Mouse (Mus musculus) limb, embryonic 10.5 days (tissue): ENCODE data around the gene Hip1r. TPM values are rescaled to one million over a fixed set of nuclear protein-coding genes. Genes with fewer than 3 reads are reported as not detected.

ENCODE experiments used
- DNase-seq: peaks from one replicate; pipeline ENCODE4 v3.0.0-alpha.2; 2017; ENCODE audit warnings: low spot score
- H3K27ac ChIP-seq: fragments of 300-500 bp; sonication (generic); 2 replicates; pipeline ENCODE4 v1.5.1; 2016; ENCODE audit warnings: mild to moderate bottlenecking
- H3K27me3 ChIP-seq: fragments of 300-500 bp; sonication (generic); 2 replicates; pipeline ENCODE4 v1.6.1; 2016; ENCODE audit warnings: low read depth, mild to moderate bottlenecking; ENCODE audit not compliant: poor library complexity, severe bottlenecking
- H3K36me3 ChIP-seq: fragments of 300-500 bp; sonication (generic); 2 replicates; pipeline ENCODE4 v1.6.1; 2016; ENCODE audit warnings: mild to moderate bottlenecking, moderate library complexity
- H3K4me1 ChIP-seq: fragments of 300-500 bp; sonication (generic); 2 replicates; pipeline ENCODE4 v1.6.1; 2016
- H3K4me3 ChIP-seq: fragments of 300-500 bp; sonication (generic); 2 replicates; pipeline ENCODE4 v1.5.1; 2016; ENCODE audit warnings: mild to moderate bottlenecking, moderate library complexity
- H3K9me3 ChIP-seq: fragments of 300-500 bp; sonication (generic); replicated peaks from 2 replicates; pipeline ENCODE4 v1.6.1; 2016; ENCODE audit warnings: mild to moderate bottlenecking
- WGBS: fragments of 180-500 bp; shearing (Covaris S2); methylation state at CpG from one replicate; pipeline ENCODE4 v1.1.7; 2016; 5-methylcytosine and 5-hydroxymethylcytosine counted together
- polyA plus RNA-seq: library from polyadenylated mRNA; unstranded; fragments of >200 nt; fragmentation: Nextera tagmentation; extraction: Ambion mirVana; gene quantifications from 2 replicates; pipeline ENCODE4 v1.2.1, GENCODE M21; 2016

Gene Hip1r
- polyA plus RNA-seq, 1 experiment from 2014 or later: 7.1 TPM

GRCm38 (mm10) chr5:124015727-124016126 is 42.3 kb downstream of the Hip1r start:
- Histone ChIP-seq H3K4me1 (peaks cover 50% of the 10 kb centered on the region), H3K4me3 (no peak overlapping the region), H3K9me3 (no peaks in the 10 kb centered on the region), H3K27ac (no peak overlapping the region), H3K36me3 (peaks cover 26% of the 10 kb centered on the region), H3K27me3 (no peaks in the 10 kb centered on the region)
- WGBS: 77% methylated on average over 2 of the region's 2 CpGs
- no peak for DNase-seq

DNA sequence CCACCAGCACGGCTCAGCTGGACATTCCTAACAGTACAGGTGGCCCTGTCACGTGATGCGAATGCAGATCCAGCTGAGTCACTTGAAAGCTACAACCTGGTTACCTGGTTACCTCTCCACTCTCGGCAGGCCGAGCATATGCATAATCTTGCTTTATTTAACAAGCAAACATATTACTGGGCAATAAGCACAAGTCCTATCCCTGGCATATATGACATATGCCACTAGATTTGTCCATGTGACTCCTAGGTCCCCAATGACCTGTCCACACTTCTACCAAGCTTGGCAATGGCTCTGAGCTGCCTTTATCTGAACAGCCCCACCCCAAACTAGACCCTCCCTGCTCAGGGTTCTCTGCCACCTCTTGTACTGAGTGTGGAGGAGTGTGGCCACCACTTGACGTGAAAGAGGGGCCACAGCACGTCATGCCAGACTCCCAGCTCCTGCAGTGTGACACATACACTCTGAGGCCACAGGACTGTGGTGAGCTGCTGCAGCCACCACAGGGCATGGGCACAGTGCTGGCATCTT is 42.9 kb downstream of the Hip1r start:
- 90% methylated on average over 7 of the region's 7 CpGs for WGBS
- H3K27ac ChIP-seq: no peak overlapping the region

GRCm38 (mm10) chr5:124017941-124018340 is 44.5 kb downstream of the Hip1r start:
- Histone ChIP-seq H3K9me3 (no peaks in the 10 kb centered on the region), H3K27ac (no peak overlapping the region), H3K27me3 (no peaks in the 10 kb centered on the region), H3K36me3 (peaks cover 37% of the 10 kb centered on the region), H3K4me3 (no peak overlapping the region), H3K4me1 (peaks cover 28% of the 10 kb centered on the region)
- 84% methylated on average over 9 of the region's 9 CpGs for WGBS
- DNase-seq: no peak

More for the DNA sequence above, 42.9 kb downstream of the Hip1r start:
- Histone ChIP-seq H3K4me3 (no peak overlapping the region), H3K27me3 (no peaks in the 10 kb centered on the region), H3K36me3 (peaks cover 28% of the 10 kb centered on the region), H3K4me1 (peaks cover 44% of the 10 kb centered on the region), H3K9me3 (no peaks in the 10 kb centered on the region)
- no peak for DNase-seq

GRCm38 (mm10) chr5:124018651-124019050 is 45.2 kb downstream of the Hip1r start:
- DNase-seq: no peak
- H3K27ac ChIP-seq: no peak overlapping the region
- WGBS: 81% methylated on average over 9 of the region's 9 CpGs
- peaks cover 23% of the 10 kb centered on the region for H3K4me1 ChIP-seq
- H3K27me3 ChIP-seq: no peaks in the 10 kb centered on the region
- H3K4me3 ChIP-seq: no peak overlapping the region
- H3K36me3 ChIP-seq: peaks cover 37% of the 10 kb centered on the region
- H3K9me3 ChIP-seq: no peaks in the 10 kb centered on the region

DNA sequence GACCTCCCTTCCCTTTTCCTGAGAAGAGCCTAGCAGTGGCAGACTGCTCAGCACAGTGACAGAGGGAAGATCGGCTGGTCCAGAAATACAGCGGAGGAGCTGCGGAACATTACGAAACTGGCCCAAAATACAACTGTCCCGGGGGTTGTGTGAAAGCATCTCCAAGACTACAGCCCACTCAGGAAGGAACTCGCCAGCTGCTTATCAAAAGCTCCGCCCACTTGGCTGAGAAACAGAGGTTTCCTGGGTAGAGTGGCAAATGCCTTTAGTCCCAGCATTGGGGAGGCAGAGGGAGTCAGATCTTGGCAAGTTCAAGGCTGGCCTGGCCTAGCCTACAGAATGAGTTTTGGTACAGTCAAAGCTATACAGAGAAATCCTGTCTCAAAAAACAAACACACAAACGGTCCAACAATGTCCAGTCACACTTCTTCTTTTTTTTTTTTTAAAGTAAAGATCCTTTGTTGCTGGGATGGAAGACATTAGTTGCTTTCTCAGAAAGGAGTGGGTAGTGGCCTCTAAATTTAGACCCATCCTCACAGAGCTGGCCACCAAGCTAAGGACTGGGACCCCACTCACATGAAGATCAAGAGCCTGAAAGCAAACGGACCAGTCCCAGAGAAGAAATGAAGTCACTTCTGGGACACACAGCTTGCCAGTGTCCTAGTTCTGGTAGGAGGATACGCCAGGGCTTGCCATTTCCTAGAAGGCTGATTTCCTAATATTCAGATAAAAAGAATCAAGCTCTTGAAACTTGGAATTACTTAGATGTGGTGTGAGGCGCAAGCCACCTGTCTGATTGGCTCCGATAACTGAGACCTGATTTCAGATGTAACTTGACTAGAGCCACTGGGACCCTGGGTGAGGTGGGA is 46.2 kb downstream of the Hip1r start:
- Histone ChIP-seq H3K27me3 (no peaks in the 10 kb centered on the region), H3K4me1 (peaks cover 22% of the 10 kb centered on the region), H3K36me3 (peaks cover 37% of the 10 kb centered on the region), H3K9me3 (no peaks in the 10 kb centered on the region), H3K27ac (no peak overlapping the region), H3K4me3 (no peak overlapping the region)
- WGBS: 83% methylated on average over 12 of the region's 12 CpGs
- no peak for DNase-seq

DNA sequence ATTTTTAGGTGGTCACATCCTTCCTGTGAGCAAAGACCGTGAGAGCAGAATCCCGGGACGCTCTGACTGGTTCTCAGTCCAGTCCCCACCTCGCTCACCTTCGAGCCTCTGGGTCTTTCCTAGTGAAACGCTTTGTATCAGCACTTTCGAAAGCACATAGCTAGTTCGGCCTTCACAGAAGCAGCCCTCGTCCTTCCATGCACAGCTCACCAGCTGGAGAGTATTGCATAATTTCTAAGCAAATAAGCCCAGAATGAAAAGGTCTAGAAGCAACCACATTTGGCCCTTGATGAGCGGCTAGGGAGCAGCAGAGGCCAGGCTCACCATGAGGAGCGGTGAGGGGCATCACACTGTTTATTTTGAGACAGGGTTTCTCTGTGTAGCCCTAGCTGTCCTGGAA is 47.7 kb downstream of the Hip1r start:
- Histone ChIP-seq H3K27ac (no peak overlapping the region), H3K4me3 (no peak overlapping the region), H3K4me1 (peaks cover 28% of the 10 kb centered on the region), H3K36me3 (peaks cover 48% of the 10 kb centered on the region), H3K27me3 (no peaks in the 10 kb centered on the region), H3K9me3 (no peaks in the 10 kb centered on the region)
- 94% methylated on average over 11 of the region's 11 CpGs for WGBS
- DNase-seq: no peak

DNA sequence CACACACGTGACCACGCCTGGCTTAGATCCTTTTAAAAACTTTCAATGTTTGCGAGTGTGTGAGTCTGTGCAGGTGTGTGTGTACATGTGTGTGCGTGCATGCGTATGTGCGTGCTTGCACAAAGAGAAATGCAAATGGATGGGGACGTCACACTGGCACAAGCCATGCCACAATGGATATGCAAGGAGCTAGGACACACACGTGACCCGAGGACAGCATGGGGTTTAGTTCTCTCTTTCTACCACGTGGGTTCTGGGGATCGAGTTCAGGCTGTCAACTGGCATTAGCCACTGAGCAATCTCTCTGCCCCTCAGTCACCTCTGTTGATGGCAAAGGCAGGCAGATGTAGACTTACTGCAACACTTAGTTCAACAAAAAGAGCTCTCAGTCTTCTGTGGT is 48.3 kb downstream of the Hip1r start:
- no peak for DNase-seq
- H3K27ac ChIP-seq: no peak overlapping the region
- no peaks in the 10 kb centered on the region for H3K27me3 ChIP-seq
- peaks cover 28% of the 10 kb centered on the region for H3K4me1 ChIP-seq
- peaks cover 49% of the 10 kb centered on the region for H3K36me3 ChIP-seq
- H3K4me3 ChIP-seq: no peak overlapping the region
- WGBS: 90% methylated on average over 11 of the region's 11 CpGs
- H3K9me3 ChIP-seq: no peaks in the 10 kb centered on the region

- 80% methylated on average over 7 of the region's 7 CpGs for WGBS
- Histone ChIP-seq H3K9me3 (no peaks in the 10 kb centered on the region), H3K36me3 (peaks cover 53% of the 10 kb centered on the region), H3K4me1 (peaks cover 26% of the 10 kb centered on the region), H3K27me3 (no peaks in the 10 kb centered on the region), H3K27ac (no peak overlapping the region), H3K4me3 (no peak overlapping the region)
- no peak for DNase-seq
Observed at GRCm38 (mm10) chr5:124022365-124022764, 48.9 kb downstream of the Hip1r start.

DNA sequence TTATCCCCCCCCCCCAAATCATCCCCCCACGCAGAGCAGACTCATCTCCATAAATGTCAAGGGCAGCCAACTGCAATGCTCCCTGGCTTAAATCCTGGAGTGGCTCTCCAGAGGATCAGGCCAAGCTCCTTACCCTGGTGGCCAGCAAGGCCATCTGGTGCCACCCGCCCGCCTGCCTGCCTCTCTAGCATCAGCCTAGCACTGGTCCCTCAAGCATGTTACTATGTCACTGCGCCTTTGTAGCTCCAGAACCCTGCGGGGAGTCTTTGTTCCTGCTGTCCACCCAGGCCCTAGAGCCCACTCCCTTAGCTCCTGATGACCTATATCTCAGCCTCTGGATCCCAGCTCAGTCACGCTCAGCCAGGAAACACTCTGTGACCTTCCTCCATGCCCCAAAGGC is 51.2 kb downstream of the Hip1r start:
- H3K9me3 ChIP-seq: no peaks in the 10 kb centered on the region
- no peak for DNase-seq
- peaks cover 61% of the 10 kb centered on the region for H3K36me3 ChIP-seq
- H3K27me3 ChIP-seq: no peaks in the 10 kb centered on the region
- no peak overlapping the region for H3K4me3 ChIP-seq
- H3K27ac ChIP-seq: no peak overlapping the region
- peaks cover 29% of the 10 kb centered on the region for H3K4me1 ChIP-seq
- WGBS: 83% methylated on average over 6 of the region's 6 CpGs

DNA sequence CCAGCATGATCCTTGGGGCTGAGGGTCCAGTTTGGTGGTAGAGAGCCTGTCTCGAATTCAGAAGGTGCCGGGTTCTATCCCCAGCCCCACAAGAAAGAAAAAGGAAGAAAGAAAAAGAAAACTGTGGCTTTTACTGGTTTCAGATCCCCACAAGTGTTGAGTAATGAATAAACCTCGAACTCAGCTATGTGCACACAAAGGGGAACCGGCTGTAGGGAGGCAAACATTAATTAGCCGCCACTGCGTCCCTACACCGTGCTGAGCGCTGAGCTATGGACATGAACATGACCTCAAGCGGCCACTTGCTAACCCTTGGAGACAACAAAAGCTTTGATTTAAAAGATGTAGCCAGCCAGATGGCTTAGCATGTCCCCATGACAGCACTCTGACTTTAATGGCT is 51.7 kb downstream of the Hip1r start:
- peaks cover 29% of the 10 kb centered on the region for H3K4me1 ChIP-seq

GRCm38 (mm10) chr5:124025587-124026441 is 52.4 kb downstream of the Hip1r start:
- Histone ChIP-seq H3K36me3 (peaks cover 60% of the 10 kb centered on the region), H3K4me1 (peaks cover 36% of the 10 kb centered on the region), H3K9me3 (no peaks in the 10 kb centered on the region), H3K4me3 (no peak overlapping the region), H3K27me3 (no peaks in the 10 kb centered on the region), H3K27ac (no peak overlapping the region)
- WGBS: 93% methylated on average over 15 of the region's 15 CpGs
- DNase-seq: no peak

More for the DNA sequence above, 51.7 kb downstream of the Hip1r start:
- Histone ChIP-seq H3K27me3 (no peaks in the 10 kb centered on the region), H3K36me3 (peaks cover 64% of the 10 kb centered on the region), H3K27ac (no peak overlapping the region), H3K9me3 (no peaks in the 10 kb centered on the region), H3K4me3 (no peak overlapping the region)
- DNase-seq: no peak
- WGBS: 84% methylated on average over 9 of the region's 9 CpGs

GRCm38 (mm10) chr5:124026568-124026967 is 53.1 kb downstream of the Hip1r start:
- Histone ChIP-seq H3K9me3 (no peaks in the 10 kb centered on the region), H3K36me3 (peaks cover 52% of the 10 kb centered on the region), H3K4me3 (no peak overlapping the region), H3K27ac (no peak overlapping the region), H3K4me1 (peaks cover 42% of the 10 kb centered on the region), H3K27me3 (no peaks in the 10 kb centered on the region)
- WGBS: 94% methylated on average over 5 of the region's 5 CpGs
- no peak for DNase-seq
